In the genomic region with DNA sequence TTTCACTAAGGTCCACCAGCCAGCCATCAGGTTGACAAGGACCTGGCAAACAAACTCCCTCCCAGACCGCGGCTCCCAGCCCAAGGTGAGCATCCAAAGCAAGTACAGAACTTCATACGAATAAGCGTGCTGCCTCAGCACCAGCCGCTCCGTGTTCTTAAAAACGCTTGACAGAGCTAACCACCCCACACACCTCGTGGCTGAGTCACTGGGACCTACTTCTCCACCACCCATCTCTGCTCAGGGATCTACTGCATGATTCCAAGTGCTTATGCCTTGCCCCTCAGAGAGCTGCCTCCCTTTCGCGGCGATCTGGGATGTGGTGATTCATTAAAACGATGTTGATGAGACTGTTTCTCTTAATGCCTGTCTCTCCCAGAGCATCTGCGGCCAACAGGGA, we compare ENCODE assay signal across 7 mouse cellular contexts.
"Had no signal": no experiment of that assay in that cellular context is flagged by ENCODE, and none has a peak within 500 bp of the region (broad histone marks: within the 10 kb centered on the region; RNA-seq: fewer than 3 reads in every experiment).

No protein-coding gene starts in this region.

- DNase-seq: kidney, adult 11 months; kidney, postnatal 10 days; lung, embryonic 14.5 days; lung, postnatal 10 days; lung, postnatal 4 days; midbrain, embryonic 14.5 days; thymus, postnatal 36 days had no signal
